In genomic region chr1:42683861-42684260, GRCm38 (mm10) we compare ENCODE assay signal across 10 mouse cellular contexts. TPM values are rescaled to one million over a fixed set of nuclear protein-coding genes. Genes with fewer than 3 reads are reported as not detected.
DNase-seq lines count a peak whose midpoint lies in the region; ATAC-seq and TF ChIP-seq lines count a peak whose summit lies in the region.
"Had no signal": no experiment of that assay in that cellular context is flagged by ENCODE, and none has a peak within 500 bp of the region (broad histone marks: within the 10 kb centered on the region; RNA-seq: fewer than 3 reads in every experiment).

No protein-coding gene starts in this region.

- H3K36me3 ChIP-seq in heart, embryonic 16.5 days (ENCODE audit: control insufficient read depth, insufficient read depth): no peaks in the 10 kb centered on the region
- no peaks in the 10 kb centered on the region for H3K36me3 ChIP-seq in heart, adult 2 months (ENCODE audit: control insufficient read depth, insufficient read depth, low read length)
- H3K36me3 ChIP-seq in E14TG2a.4 (ENCODE audit: insufficient read depth, low read length): no peaks in the 10 kb centered on the region
- no peaks in the 10 kb centered on the region for H3K36me3 ChIP-seq in forebrain, embryonic 12.5 days (replicated peaks)
- H3K36me3 ChIP-seq in limb, embryonic 14.5 days (ENCODE audit: control insufficient read depth, insufficient read depth, low read length): no peaks in the 10 kb centered on the region

- no peak overlapping the region for H3K9ac ChIP-seq in heart, embryonic 16.5 days (ENCODE audit: low read length)
- no peak overlapping the region for H3K9ac ChIP-seq in heart, adult 2 months (ENCODE audit: low read depth, low read length)
- H3K9ac ChIP-seq in forebrain, embryonic 12.5 days: peak overlapping the region; percentile 95
- H3K9ac ChIP-seq in limb, embryonic 14.5 days (ENCODE audit: low read depth, low read length, severe bottlenecking): no peak overlapping the region; the same call in 1 of the 2 replicates

- H3K79me2 ChIP-seq in heart, adult 2 months (replicated peaks; ENCODE audit: control insufficient read depth, insufficient read depth, low read length): no peaks in the 10 kb centered on the region

- no peak for DNase-seq in heart, adult 2 months
- DNase-seq in limb, embryonic 14.5 days (ENCODE audit: low spot score): no peak
- DNase-seq in urinary bladder, adult 18-20 months (ENCODE audit: low spot score in 2 of 2): no peak
- no peak for DNase-seq in ovary, adult 18-20 months (ENCODE audit: low spot score)
- no peak for DNase-seq in gastrocnemius, adult 2 months

- H3K4me1 ChIP-seq in heart, embryonic 16.5 days (ENCODE audit: control insufficient read depth, insufficient read depth, low read length): peaks cover 11% of the 10 kb centered on the region
- no peaks in the 10 kb centered on the region for H3K4me1 ChIP-seq in heart, adult 2 months (ENCODE audit: control insufficient read depth, insufficient read depth, low read length)
- H3K4me1 ChIP-seq in E14TG2a.4 (replicated peaks; ENCODE audit: low read depth, low read length): peaks cover 24% of the 10 kb centered on the region
- peaks cover 77% of the 10 kb centered on the region for H3K4me1 ChIP-seq in forebrain, embryonic 12.5 days
- peaks cover 11% of the 10 kb centered on the region for H3K4me1 ChIP-seq in limb, embryonic 14.5 days (ENCODE audit: control insufficient read depth, insufficient read depth, low read length)

- no peak for TF ChIP-seq CTCF in heart, adult 2 months (IDR thresholded peaks at IDR 0.05)
- TF ChIP-seq CTCF in E14TG2a.4 (conservative IDR thresholded peaks at IDR 0.05; ENCODE audit: low read length): no peak
- no peak for TF ChIP-seq CTCF in gastrocnemius, adult 2 months (IDR thresholded peaks at IDR 0.05)

- no peak for TF ChIP-seq POLR2A in heart, adult 2 months (IDR thresholded peaks at IDR 0.05; ENCODE audit: insufficient read depth, low read depth, low read length)
- no peak for TF ChIP-seq POLR2A in limb, embryonic 14.5 days (IDR thresholded peaks at IDR 0.05; ENCODE audit: borderline replicate concordance, extremely low read depth, insufficient read depth, insufficient read length)

- peak overlapping the region; percentile 39 for H3K4me3 ChIP-seq in heart, embryonic 16.5 days (ENCODE audit: low read length)
- H3K4me3 ChIP-seq in heart, adult 2 months: no peak overlapping the region
- peak overlapping the region; percentile 77 for H3K4me3 ChIP-seq in E14TG2a.4 (replicated peaks; ENCODE audit: low read length)
- peak overlapping the region; percentile 99 for H3K4me3 ChIP-seq in forebrain, embryonic 12.5 days (replicated peaks)
- peak overlapping the region; percentile 37 for H3K4me3 ChIP-seq in limb, embryonic 14.5 days (replicated peaks; ENCODE audit: low read length)
- no peak overlapping the region for H3K4me3 ChIP-seq in gastrocnemius, adult 2 months

- 4% methylated on average over 6 of the region's 6 CpGs for WGBS in heart, embryonic 16.5 days
- WGBS in heart, adult 2 months: 7% methylated on average over 6 of the region's 6 CpGs
- WGBS in forebrain, embryonic 12.5 days: under 1% methylated on average over 6 of the region's 6 CpGs
- 6% methylated on average over 6 of the region's 6 CpGs for whole genome bisulfite sequencing in limb, embryonic 14.5 days

- H3K27me3 ChIP-seq in heart, embryonic 16.5 days (ENCODE audit: control insufficient read depth, insufficient read depth, low read length): peaks cover 68% of the 10 kb centered on the region
- H3K27me3 ChIP-seq in heart, adult 2 months (ENCODE audit: control insufficient read depth, insufficient read depth, low read length): peaks cover 22% of the 10 kb centered on the region
- H3K27me3 ChIP-seq in E14TG2a.4 (ENCODE audit: insufficient read depth, low read length): peaks cover 58% of the 10 kb centered on the region
- H3K27me3 ChIP-seq in forebrain, embryonic 12.5 days: peaks cover 3% of the 10 kb centered on the region; the same call in 1 of the 2 replicates
- peaks cover 60% of the 10 kb centered on the region for H3K27me3 ChIP-seq in limb, embryonic 14.5 days (ENCODE audit: control insufficient read depth, insufficient read depth, low read length)

- no peak overlapping the region; the same call in 1 of the 2 replicates for H3K4me2 ChIP-seq in heart, embryonic 16.5 days (ENCODE audit: low read depth, low read length)
- H3K4me2 ChIP-seq in forebrain, embryonic 12.5 days: peak overlapping the region; percentile 94
- H3K4me2 ChIP-seq in limb, embryonic 14.5 days (replicated peaks; ENCODE audit: low read depth, low read length, severe bottlenecking): peak overlapping the region; percentile 80

- no peak overlapping the region for H3K27ac ChIP-seq in heart, embryonic 16.5 days (ENCODE audit: low read length)
- no peak overlapping the region for H3K27ac ChIP-seq in heart, adult 2 months
- H3K27ac ChIP-seq in forebrain, embryonic 12.5 days: peak overlapping the region; percentile 99
- H3K27ac ChIP-seq in limb, embryonic 14.5 days (replicated peaks; ENCODE audit: low read depth, low read length): no peak overlapping the region
- H3K27ac ChIP-seq in gastrocnemius, adult 2 months: no peak overlapping the region

- no peak for ATAC-seq in heart, embryonic 16.5 days (replicated peaks; ENCODE audit: extremely low read depth, insufficient read depth, low FRiP score)
- no peak for ATAC-seq in forebrain, embryonic 12.5 days (ENCODE audit: low FRiP score)
- no peak for ATAC-seq in limb, embryonic 14.5 days (ENCODE audit: low FRiP score, low read depth)

- TF ChIP-seq EP300 in heart, adult 2 months (IDR thresholded peaks at IDR 0.05; ENCODE audit: insufficient read depth, low read depth, low read length): no peak

- no peaks in the 10 kb centered on the region for H3K9me3 ChIP-seq in heart, embryonic 16.5 days (replicated peaks; ENCODE audit: control insufficient read depth, low read length)
- no peaks in the 10 kb centered on the region for H3K9me3 ChIP-seq in E14TG2a.4 (ENCODE audit: low read length)
- H3K9me3 ChIP-seq in forebrain, embryonic 12.5 days: no peaks in the 10 kb centered on the region
- no peaks in the 10 kb centered on the region for H3K9me3 ChIP-seq in limb, embryonic 14.5 days (ENCODE audit: control insufficient read depth, low read length)

- intact Hi-C loops in heart, adult 2 months (cut with DNase I): no loop called here
- intact Hi-C loops in gastrocnemius, adult 2 months (cut with DNase I): no loop called here

RNA-seq across cellular contexts. Expression of gene Pou3f3, which starts 11.7 kb away (rescaled TPM):
- polyA plus RNA-seq in heart, embryonic 16.5 days (2015; fragmentation: Nextera tagmentation; extraction: Ambion mirVana): 0.02 TPM in 1 of 2 replicates, not detected in the other
- total RNA-seq in heart, adult 2 months (2021): not detected
- polyA plus RNA-seq in heart, adult 2 months (2012; rRNA removed): not detected in 2 replicates
- polyA plus RNA-seq in forebrain, embryonic 12.5 days (2016; fragmentation: Nextera tagmentation; extraction: Ambion mirVana): 38.2 and 46.0 TPM in 2 replicates
- polyA plus RNA-seq in limb, embryonic 14.5 days (2012; rRNA removed): 3.2 and 4.0 TPM in 2 replicates
- polyA plus RNA-seq in limb, embryonic 14.5 days (2014; fragmentation: Nextera tagmentation; extraction: Ambion mirVana): 0.77 and 0.90 TPM in 2 replicates
- not detected for total RNA-seq in gastrocnemius, adult 2 months (2021)
- total RNA-seq: neutrophil, adult 5-6 weeks had no signal
- polyA plus RNA-seq: liver, embryonic 16.5 days had no signal

Comparison
In these comparisons a context has a peak if more than half of its experiments do, and no peak if none do; other contexts are left out.
1. H3K4me3 ChIP-seq: peak in heart, embryonic 16.5 days (single experiment), E14TG2a.4 (single experiment), forebrain, embryonic 12.5 days (single experiment) and limb, embryonic 14.5 days (single experiment); none in heart, adult 2 months (single experiment) and gastrocnemius, adult 2 months (single experiment).